Mouse (Mus musculus) liver, adult 2 months (tissue): ENCODE data around the gene Ptgfrn.

Experiments
- CTCF ChIP-seq: fragments of 200-500 bp; IDR thresholded peaks from 2 replicates; pipeline ENCODE4 v1.5.1; 2011; ENCODE audit warnings: low read depth, low read length, control low read depth
- POLR2A ChIP-seq: fragments of 200-500 bp; IDR thresholded peaks from 2 replicates; pipeline ENCODE4 v1.6.1; 2011; ENCODE audit warnings: low read length, control low read depth; ENCODE audit not compliant: insufficient read depth; ENCODE audit errors: extremely low read depth

DNA sequence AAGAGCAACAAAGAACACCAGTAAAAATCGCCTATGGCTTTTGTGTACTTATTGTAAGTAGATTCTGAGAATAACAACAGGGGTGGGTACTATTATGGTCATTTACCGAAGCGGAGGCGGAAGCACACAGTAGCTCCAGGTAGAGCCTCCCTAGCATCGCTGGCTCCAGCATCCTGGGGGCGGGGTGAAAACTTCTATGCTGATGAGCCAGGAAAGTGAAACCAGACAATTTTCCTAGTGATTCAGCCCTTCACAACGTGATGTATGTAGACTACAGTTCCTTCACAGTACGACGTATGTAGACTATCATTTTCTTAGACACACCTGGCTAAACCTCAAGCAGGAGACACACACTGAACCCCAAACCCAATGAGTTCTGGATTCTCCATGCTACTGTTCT is 36.7 kb downstream of the Ptgfrn start:
- TF ChIP-seq POLR2A (no peak), CTCF (no peak)
